Mouse (Mus musculus) hindbrain, embryonic 15.5 days (tissue): ENCODE measurements around the gene Bsn. TPM values are rescaled to one million over a fixed set of nuclear protein-coding genes. Genes with fewer than 3 reads are reported as not detected.

Experiments
- ATAC-seq: fragments of 200-750 bp; cut with Nextera tagmentation; 2 replicates; pipeline ENCODE4 v1.8.0; 2017; ENCODE audit warnings: low read depth, moderate number of reproducible peaks, moderate TSS enrichment; ENCODE audit not compliant: low FRiP score
- H3K27ac ChIP-seq: fragments of 300-500 bp; sonication (generic); replicated peaks from 2 replicates; pipeline ENCODE4 v1.5.1; 2015; ENCODE audit warnings: mild to moderate bottlenecking, inconsistent platforms
- H3K27me3 ChIP-seq: fragments of 300-500 bp; sonication (generic); 2 replicates; pipeline ENCODE4 v1.6.1; 2015; ENCODE audit warnings: control low read depth, inconsistent platforms
- H3K36me3 ChIP-seq: fragments of 300-500 bp; sonication (generic); 2 replicates; pipeline ENCODE4 v1.6.1; 2015; ENCODE audit warnings: control low read depth, inconsistent platforms
- H3K4me1 ChIP-seq: fragments of 300-500 bp; sonication (generic); replicated peaks from 2 replicates; pipeline ENCODE4 v1.6.1; 2015; ENCODE audit warnings: control low read depth, inconsistent platforms
- H3K4me2 ChIP-seq: fragments of 300-500 bp; sonication (generic); 2 replicates; pipeline ENCODE4 v1.6.1; 2015; ENCODE audit warnings: moderate library complexity, mild to moderate bottlenecking, inconsistent platforms
- H3K4me3 ChIP-seq: fragments of 300-500 bp; sonication (generic); 2 replicates; pipeline ENCODE4 v1.5.1; 2015; ENCODE audit warnings: mild to moderate bottlenecking, inconsistent platforms
- H3K9ac ChIP-seq: fragments of 300-500 bp; sonication (generic); 2 replicates; pipeline ENCODE4 v1.6.1; 2015; ENCODE audit warnings: inconsistent platforms
- H3K9me3 ChIP-seq: fragments of 300-500 bp; sonication (generic); 2 replicates; pipeline ENCODE4 v1.6.1; 2016; ENCODE audit warnings: control low read depth, inconsistent platforms
- WGBS: fragments of 180-500 bp; shearing (Covaris S2); methylation state at CpG from one replicate; pipeline ENCODE4 v1.1.7; 2015; 5-methylcytosine and 5-hydroxymethylcytosine counted together
- polyA plus RNA-seq: library from polyadenylated mRNA; unstranded; fragments of >200 nt; fragmentation: Nextera tagmentation; extraction: Ambion mirVana; gene quantifications from 2 replicates; pipeline ENCODE4 v1.2.1, GENCODE M21; 2015

Bsn gene
- polyA plus RNA-seq, 1 experiment from 2014 or later, result 10.0 TPM

DNA sequence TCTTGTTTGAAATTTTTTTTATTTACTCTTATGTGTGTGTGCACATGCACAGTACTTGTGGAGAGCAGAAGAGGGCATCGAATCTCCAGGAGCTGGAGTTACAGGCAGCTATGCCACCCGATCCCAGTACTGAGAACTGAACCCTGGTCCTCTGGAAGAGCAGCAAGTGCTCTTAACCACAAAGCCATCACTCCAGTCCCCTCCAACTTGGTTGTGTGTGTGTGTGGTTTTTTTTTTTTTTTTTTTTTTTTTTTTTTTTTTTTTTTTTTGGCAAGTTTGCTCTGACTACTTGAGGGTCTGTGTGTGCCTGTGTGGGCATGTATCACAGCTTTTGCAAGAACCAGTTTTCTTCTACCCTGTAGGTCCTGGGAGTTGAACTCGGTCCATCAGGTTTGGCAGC is 57.8 kb downstream of the Bsn start:
- Histone ChIP-seq H3K27ac (no peak overlapping the region), H3K27me3 (no peaks in the 10 kb centered on the region), H3K4me2 (no peak overlapping the region), H3K9me3 (no peaks in the 10 kb centered on the region), H3K4me1 (no peaks in the 10 kb centered on the region), H3K36me3 (0 out of 2 replicates have a peak, but pooled peaks cover 9% of the 10 kb centered on the region), H3K4me3 (no peak overlapping the region), H3K9ac (no peak overlapping the region)
- no peak for ATAC-seq
- WGBS, result 96% methylated on average over 3 of the region's 3 CpGs

- WGBS, result 94% methylated on average over 5 of the region's 5 CpGs
These were observed 58.7 kb downstream of the Bsn start for GRCm38 (mm10) chr9:108131502-108131901.

GRCm38 (mm10) chr9:108129042-108129948 is 60.9 kb downstream of the Bsn start:
- H3K36me3 ChIP-seq, result peaks cover 17% of the 10 kb centered on the region; the same call in 1 of the 2 replicates
- ATAC-seq, result no peak
- 87% methylated on average over 13 of the region's 13 CpGs for WGBS

More at GRCm38 (mm10) chr9:108131502-108131901, 58.7 kb downstream of the Bsn start:
- Histone ChIP-seq H3K36me3 (0 out of 2 replicates have a peak, but pooled peaks cover 9% of the 10 kb centered on the region), H3K4me3 (no peak overlapping the region), H3K27ac (no peak overlapping the region), H3K4me2 (no peak overlapping the region), H3K9ac (no peak overlapping the region), H3K9me3 (no peaks in the 10 kb centered on the region), H3K4me1 (no peaks in the 10 kb centered on the region), H3K27me3 (no peaks in the 10 kb centered on the region)
- ATAC-seq, result no peak

GRCm38 (mm10) chr9:108128248-108128647 is 61.9 kb downstream of the Bsn start:
- H3K4me1 ChIP-seq, result no peaks in the 10 kb centered on the region
- no peak overlapping the region for H3K9ac ChIP-seq
- no peak overlapping the region for H3K4me3 ChIP-seq
- WGBS, result 84% methylated on average over 11 of the region's 11 CpGs
- H3K4me2 ChIP-seq, result no peak overlapping the region
- ATAC-seq, result no peak
- no peak overlapping the region for H3K27ac ChIP-seq
- H3K9me3 ChIP-seq, result no peaks in the 10 kb centered on the region
- H3K36me3 ChIP-seq, result peaks cover 17% of the 10 kb centered on the region; the same call in 1 of the 2 replicates
- no peaks in the 10 kb centered on the region for H3K27me3 ChIP-seq

More at GRCm38 (mm10) chr9:108129042-108129948, 60.9 kb downstream of the Bsn start:
- Histone ChIP-seq H3K4me1 (no peaks in the 10 kb centered on the region), H3K9me3 (no peaks in the 10 kb centered on the region), H3K9ac (no peak overlapping the region), H3K4me2 (no peak overlapping the region), H3K27me3 (no peaks in the 10 kb centered on the region), H3K4me3 (no peak overlapping the region), H3K27ac (no peak overlapping the region)

DNA sequence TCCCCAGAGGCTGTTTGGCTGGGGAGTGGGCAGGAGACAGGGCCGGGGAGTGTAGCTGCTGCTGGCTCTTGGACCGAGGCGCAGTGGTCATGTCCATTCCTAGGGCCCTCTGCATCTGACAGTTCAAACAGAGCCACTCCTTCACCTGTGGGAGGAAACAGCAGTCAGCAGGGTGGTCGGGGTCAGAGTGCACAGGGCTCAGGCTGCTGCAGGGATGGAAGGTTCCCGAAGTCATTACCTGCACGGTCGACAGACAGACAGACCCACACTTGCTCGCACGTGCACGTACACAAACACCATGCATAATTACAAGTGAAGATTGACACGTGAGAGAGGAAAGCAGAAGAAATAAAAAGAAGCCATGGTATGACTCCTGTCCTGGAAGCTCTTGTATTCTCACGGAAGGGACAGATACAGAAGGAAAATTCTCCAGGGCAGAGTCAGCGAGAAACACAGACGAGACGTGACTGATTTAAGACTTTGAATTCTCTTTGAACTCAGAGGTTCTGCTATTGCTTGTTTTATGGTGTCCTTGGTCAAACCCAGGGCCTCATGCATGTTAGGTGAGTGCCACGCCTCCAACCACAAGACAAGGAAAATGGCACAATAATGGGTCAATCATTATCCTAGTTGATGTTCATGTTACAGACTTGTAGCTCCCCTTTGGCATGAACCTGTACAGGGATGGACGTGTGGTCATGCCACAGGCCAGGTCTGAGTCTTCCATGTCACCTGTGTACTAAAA is 63.6 kb downstream of the Bsn start:
- Histone ChIP-seq H3K9me3 (no peaks in the 10 kb centered on the region), H3K36me3 (peaks cover 14% of the 10 kb centered on the region; the same call in 1 of the 2 replicates), H3K4me1 (no peaks in the 10 kb centered on the region), H3K27me3 (no peaks in the 10 kb centered on the region), H3K4me2 (no peak overlapping the region), H3K9ac (no peak overlapping the region), H3K27ac (no peak overlapping the region), H3K4me3 (no peak overlapping the region)
- no peak for ATAC-seq
- WGBS, result 88% methylated on average over 17 of the region's 17 CpGs

DNA sequence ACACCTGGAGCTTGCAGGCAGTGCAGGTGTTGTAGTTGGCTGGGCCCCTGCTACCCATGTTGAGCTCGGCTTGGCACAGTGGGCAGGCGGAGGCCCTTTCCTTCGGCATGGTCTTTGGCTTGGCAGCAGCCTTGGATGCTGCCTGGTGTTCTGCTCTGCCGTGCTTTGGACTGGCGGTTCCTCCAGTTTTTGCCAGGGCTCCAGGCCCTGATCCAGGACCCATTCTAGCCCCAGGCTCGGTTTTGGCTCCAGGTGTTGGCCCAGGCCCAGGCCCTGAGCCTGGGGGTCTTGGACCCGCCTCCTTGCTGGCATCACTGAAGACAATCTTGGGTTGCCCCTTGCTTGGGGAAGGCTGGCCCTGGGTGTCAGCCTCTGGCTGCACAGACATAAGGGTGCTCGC is 64.5 kb downstream of the Bsn start:
- Histone ChIP-seq H3K27me3 (no peaks in the 10 kb centered on the region), H3K4me3 (no peak overlapping the region), H3K4me2 (no peak overlapping the region), H3K27ac (no peak overlapping the region), H3K36me3 (peaks cover 13% of the 10 kb centered on the region; the same call in 1 of the 2 replicates), H3K9me3 (no peaks in the 10 kb centered on the region), H3K4me1 (no peaks in the 10 kb centered on the region), H3K9ac (no peak overlapping the region)
- no peak; the same call in 1 of the 2 replicates for ATAC-seq
- 85% methylated on average over 8 of the region's 8 CpGs for WGBS

GRCm38 (mm10) chr9:108123916-108124315 is 66.3 kb downstream of the Bsn start:
- Histone ChIP-seq H3K36me3 (peaks cover 9% of the 10 kb centered on the region; the same call in 1 of the 2 replicates), H3K9ac (no peak overlapping the region), H3K4me2 (no peak overlapping the region), H3K9me3 (no peaks in the 10 kb centered on the region), H3K4me1 (no peaks in the 10 kb centered on the region), H3K27me3 (no peaks in the 10 kb centered on the region), H3K4me3 (no peak overlapping the region), H3K27ac (no peak overlapping the region)
- ATAC-seq, result no peak
- 79% methylated on average over 4 of the region's 4 CpGs for WGBS

DNA sequence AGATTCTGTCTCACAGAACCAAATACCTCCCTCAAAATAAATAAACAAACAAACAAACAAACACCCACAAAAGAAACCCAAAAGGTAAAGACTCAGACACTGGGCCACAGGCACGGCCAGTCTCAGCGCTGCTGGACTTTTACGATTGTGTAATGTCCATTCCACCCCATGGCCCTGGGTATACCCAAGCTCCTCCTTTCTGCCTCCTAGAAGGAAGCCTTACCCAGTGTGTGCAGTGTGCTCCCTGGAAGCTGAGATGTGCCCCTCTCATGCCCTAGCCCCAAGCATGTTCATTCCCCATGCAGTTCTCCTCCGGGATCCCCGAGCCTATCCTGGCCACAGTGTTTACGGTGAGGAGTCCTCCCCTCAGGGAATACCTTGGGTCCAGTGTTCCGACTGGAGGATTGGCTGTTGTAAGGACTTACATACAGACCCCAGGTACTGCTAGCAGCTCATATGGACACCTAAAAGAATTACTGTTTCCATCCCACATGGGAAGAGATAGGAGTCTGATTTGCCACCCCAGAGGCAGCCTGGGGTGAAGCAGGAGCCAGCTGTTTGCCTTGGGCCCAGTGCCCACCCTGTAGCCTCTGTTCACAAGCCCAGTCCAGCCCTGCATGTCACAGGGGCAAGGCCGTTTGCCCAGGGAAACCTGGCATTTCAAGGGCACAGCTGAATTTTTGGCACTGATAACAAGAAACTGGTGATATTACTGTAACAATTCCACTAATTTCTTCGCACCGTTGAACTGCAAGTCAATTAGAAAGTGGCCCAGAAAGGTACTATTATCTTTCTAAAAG is 68.8 kb downstream of the Bsn start:
- Histone ChIP-seq H3K27ac (no peak overlapping the region), H3K4me1 (no peaks in the 10 kb centered on the region), H3K4me3 (no peak overlapping the region), H3K36me3 (peaks cover 16% of the 10 kb centered on the region), H3K9me3 (no peaks in the 10 kb centered on the region), H3K27me3 (no peaks in the 10 kb centered on the region), H3K4me2 (no peak overlapping the region), H3K9ac (no peak overlapping the region)
- no peak for ATAC-seq
- 90% methylated on average over 10 of the region's 10 CpGs for WGBS

DNA sequence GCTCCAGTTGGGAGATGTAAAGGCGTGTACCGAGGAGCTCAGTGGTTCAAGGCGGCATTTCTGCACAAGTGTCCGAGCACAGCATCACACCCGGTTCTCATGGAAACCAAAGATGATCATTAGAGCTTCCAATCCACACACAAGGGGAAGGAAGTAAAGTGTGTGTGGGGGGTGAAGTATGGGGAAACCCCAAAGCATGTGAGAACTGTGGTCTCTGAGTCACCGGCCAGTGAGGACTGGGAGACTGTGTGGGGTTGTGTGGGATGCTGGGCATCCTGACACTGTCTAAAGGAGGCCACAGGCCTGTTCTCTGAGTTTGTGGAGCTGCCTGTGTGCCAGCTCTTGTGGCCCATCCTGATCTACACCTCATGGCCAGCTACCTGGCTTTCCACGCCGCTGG is 69.5 kb downstream of the Bsn start:
- Histone ChIP-seq H3K4me3 (no peak overlapping the region), H3K4me2 (no peak overlapping the region), H3K9me3 (no peaks in the 10 kb centered on the region), H3K36me3 (peaks cover 18% of the 10 kb centered on the region), H3K27ac (no peak overlapping the region), H3K4me1 (no peaks in the 10 kb centered on the region), H3K9ac (no peak overlapping the region), H3K27me3 (no peaks in the 10 kb centered on the region)
- no peak for ATAC-seq
- 92% methylated on average over 8 of the region's 8 CpGs for WGBS

DNA sequence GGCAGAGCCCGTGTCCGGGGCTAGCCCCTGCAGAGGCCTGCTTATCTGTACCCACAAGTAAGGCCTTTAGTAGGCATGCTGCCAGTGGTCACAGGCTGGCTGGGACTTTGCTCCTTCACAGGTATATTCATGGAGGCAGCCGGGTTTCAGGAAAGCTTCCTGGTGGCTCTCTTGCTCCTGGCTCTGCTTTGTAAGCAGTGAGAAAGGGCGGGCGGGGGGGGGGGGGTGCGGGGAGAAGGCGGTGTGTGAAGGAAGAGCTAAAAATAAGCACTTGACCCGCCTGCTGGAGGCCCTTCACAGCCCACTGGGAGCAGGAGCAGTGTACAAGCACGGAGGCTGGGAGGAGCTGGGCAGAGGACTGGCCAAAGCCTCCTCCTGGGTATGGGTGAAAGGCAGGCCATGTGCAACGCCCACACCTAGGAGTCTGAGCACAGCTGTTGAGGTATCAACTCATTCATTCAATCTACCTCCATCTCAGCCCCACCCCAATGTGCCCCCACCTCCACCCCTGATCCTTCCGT is 70.2 kb downstream of the Bsn start:
- H3K4me3 ChIP-seq, result no peak overlapping the region
- H3K36me3 ChIP-seq, result peaks cover 20% of the 10 kb centered on the region
- no peak for ATAC-seq
- no peak overlapping the region for H3K4me2 ChIP-seq
- no peak overlapping the region for H3K9ac ChIP-seq
- no peaks in the 10 kb centered on the region for H3K9me3 ChIP-seq
- H3K27me3 ChIP-seq, result no peaks in the 10 kb centered on the region
- WGBS, result 61% methylated on average over 11 of the region's 11 CpGs
- no peak overlapping the region for H3K27ac ChIP-seq
- no peaks in the 10 kb centered on the region for H3K4me1 ChIP-seq

DNA sequence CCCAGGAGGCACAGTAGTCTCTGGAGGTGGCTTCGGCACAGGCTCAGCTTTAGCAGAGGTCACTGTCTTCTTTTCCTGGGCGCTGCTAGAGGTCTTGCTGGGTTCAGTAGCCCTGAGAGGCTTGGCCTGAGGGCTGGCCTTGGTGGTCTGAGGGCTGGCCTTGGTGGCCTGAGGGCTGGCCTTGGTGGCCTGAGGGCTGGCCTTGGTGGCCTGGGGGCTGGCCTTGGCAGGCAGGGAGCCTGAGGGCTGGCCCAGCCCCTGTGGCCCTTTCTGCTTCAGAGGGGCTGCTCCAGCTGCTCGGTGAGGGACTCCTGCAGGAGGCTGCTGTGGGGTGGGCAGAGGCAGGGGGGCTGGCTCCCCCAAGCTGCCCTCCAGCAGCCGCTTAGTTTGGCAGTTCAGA is 73.0 kb downstream of the Bsn start:
- H3K4me3 ChIP-seq, result no peak overlapping the region
- no peak overlapping the region for H3K4me2 ChIP-seq
- H3K9ac ChIP-seq, result no peak overlapping the region
- 63% methylated on average over 4 of the region's 4 CpGs for WGBS
- H3K27ac ChIP-seq, result no peak overlapping the region
- no peak for ATAC-seq
- H3K9me3 ChIP-seq, result no peaks in the 10 kb centered on the region
- peaks cover 39% of the 10 kb centered on the region for H3K36me3 ChIP-seq
- H3K4me1 ChIP-seq, result no peaks in the 10 kb centered on the region
- no peaks in the 10 kb centered on the region for H3K27me3 ChIP-seq
